Mouse (Mus musculus) retina, adult 2 months (tissue): ENCODE measurements around the gene Pwp2.

Experiments
- DNase-seq: peaks from one replicate; pipeline ENCODE4 v3.0.0-alpha.2; 2012; ENCODE audit warnings: low read depth, low spot score

Gene Pwp2

DNA sequence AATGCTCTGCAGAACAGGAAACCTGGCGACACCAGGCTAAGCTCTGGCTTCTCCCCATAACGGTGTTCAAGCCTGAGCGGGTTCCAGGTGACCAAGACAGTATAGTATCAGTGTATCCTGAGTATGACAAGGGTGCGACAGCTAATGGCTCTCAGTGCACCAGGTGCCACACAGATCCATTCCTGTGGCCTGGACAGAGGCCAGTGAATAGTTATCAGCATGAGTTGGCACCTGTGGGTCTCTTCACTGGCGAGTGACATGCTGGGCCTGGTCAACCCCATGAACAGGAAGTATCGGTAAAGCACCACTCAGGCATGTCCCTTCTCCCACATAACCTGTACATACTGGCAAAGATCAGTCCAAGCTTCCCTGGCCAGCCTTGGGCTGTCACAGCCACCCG lies 13.9 kb downstream of the Pwp2 start:
- DNase-seq, result no peak

DNA sequence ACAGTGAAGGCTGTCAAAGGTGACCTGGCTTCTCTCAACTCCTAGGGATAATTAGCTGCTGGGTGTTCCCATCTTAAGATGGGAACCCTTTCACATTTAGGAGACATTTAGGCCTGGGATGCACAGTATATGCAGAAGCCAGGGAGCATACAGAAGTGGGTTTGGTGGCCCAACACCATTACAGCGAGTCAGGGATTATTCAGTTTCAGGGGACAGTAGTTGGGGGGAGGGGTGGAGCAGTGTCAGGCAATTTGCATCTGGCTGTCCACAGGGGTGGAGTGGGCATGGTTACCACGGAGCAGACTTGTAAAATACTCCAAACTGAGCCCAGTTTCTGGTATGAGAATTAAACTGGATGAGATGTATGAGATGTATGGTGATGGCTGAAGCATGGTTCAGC lies 14.5 kb downstream of the Pwp2 start:
- DNase-seq, result no peak

DNA sequence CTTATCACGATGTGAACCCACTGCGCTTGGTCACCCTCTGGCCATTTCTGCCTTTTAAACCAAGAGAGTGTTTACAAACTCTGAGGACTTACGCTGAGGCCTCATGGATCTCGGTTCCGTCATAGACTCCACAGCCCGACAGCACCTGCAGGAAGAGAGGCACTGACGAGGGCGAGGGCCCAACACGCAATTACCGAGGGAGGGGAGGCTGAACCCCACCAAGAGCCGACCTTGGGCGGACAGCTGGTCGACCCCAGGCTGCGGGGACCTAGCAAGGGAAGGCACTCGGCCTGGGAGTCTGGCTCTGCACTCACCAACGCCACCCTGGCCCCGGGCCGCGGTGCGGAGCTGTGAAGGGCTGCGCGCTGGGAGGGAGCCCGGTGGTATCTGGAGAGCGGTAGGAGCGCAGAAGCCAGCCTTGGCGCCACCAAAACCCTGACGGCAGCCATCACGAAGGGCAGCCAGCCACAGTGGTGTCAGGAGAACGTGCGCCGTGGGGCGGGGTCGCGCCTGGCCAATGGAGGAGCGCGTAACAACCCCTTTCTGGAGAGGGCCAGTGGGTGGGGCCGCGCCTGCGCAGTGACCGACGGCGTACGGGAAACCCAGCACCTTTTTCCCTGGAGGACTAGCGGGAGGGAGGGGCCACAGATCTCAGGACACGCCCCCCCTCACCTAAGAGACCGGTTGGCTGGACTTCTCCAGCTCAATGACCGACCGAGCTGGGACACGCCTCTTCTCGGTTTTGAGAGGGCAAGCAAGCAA lies 15.5 kb downstream of the Pwp2 start, which contains the start of gene D10Jhu81e:
Gene D10Jhu81e, minus strand, starts transcription at position 502 of the 762 bp plus-strand sequence.
- DNase-seq, result peak; percentile 95

DNA sequence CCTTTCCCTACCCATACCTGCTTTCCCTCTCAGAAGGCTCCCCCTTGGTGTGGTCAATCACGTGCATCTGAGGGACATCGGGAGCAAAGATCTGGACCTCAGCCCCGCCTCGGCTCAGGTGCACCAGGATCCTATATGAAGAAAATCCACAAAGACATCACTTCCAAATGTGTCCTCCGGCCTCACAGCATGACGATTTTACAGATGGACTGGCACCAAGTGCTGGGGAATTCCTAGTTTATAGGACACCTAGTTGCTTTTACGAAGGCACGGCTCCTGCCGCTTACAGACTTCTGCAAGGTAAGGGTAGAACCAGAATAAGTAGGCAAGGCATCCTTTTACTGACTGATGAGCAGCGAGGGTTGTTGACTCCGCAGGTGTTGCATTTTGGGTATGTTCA lies 16.2 kb downstream of the Pwp2 start:
- no peak for DNase-seq

DNA sequence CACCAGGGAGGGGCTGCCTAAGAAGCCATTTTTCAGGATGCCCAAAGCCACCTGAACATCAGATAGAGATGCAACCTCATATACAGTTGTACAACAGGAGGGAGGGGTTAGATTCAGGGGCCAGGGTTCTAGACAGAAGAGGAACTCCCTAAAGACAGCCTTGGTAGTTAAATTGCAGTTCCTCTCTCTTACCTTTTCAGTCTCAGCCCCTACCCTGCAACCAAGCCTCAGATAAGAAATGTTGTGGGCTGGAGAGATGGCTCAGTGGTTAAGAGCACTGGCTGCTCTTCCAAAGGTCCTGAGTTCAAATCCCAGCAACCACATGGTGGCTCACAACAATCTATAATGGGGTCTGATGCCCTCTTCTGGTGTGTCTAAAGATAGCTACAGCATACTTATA lies 17.2 kb downstream of the Pwp2 start:
- DNase-seq, result no peak

DNA sequence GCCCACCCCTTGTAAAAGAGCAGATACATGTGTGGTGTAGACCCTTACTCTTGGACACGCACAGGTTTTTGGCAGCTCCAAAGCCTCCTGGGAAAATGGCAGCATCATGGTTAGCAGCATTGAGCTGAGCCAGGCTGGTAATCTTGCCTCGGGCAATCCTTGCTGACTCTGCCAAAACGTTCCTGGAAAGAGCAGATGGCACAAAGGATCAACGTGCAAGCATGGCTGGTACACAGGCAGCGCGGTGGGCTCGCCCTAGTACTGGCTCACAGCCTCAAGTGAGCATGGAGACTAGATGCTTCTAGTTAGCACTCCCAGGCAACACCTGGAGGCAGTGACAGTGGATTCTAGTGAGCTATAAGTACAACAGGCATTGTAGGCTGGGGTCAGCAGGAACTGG lies 17.6 kb downstream of the Pwp2 start:
- no peak for DNase-seq

DNA sequence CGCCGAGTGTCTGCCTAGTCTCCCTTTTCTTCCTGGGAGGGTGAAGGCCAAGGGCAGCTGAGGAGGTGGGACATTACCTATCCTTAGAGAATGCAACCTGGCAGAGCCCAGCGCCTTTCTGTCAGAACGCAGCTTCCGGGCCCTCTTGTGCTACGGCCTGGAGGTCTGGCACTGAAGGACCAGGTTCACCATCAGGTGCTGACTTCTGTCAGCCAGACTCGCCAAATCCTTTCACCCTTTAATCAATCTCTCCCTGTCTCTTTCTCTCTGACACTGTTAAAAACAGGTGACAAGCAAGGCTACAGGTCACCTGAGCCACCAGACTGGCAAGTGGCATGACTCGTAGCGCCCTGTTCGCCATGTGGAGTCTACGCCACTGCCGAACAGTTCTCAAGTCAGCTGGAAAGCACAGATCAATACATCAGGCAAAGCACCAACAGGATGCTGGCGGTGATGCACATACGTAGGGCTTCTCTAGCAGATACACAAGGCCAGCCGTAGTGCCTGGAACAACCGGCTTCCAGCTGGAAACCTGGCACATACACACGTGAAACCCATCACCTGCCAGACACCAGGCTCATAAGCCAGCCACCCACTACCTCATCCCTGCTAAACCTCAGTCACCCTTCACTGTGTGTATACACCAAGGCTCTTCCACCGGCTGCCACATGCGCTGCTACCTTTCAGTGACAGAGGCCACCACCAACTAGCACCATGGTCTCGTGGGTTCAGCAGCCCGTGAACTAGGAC lies 19.5 kb downstream of the Pwp2 start:
- no peak for DNase-seq

DNA sequence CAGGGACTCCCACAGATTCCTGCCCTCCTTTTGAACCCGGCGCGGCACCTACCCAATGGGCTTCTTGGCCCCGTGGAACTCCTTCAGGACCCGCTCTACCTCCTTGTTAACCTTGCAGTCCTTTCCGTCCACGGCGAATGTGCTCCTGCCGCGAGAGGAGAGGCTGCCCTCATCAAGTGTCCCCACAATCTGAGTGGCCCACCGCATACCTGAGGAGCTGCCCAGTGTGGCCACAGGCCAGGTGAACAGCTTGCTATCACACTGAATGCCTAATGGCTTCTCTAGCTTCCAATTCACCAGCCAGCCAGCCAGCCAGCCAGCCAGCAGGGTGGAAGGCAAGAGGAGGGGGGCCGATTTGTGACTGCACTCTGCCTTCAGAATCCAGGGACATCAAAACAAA lies 20.2 kb downstream of the Pwp2 start:
- DNase-seq, result no peak

DNA sequence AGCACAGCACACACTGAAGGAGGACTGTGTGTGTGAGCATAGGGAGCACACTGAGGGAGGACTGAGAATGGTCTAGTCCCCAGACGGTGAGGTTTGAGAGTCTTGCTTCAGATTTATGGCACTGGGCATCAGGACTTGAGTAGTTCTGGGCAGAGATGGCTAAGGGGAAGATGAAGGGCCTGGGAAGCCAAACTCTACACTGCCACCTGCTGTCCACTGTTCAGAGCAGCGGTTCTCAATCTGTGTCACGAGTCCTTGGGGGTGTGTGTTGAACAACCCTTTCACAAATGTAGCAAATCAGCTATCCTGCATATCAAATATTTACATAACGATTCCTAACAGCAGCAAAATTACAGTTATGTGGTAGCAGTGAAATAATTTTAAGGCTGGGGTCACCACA lies 21.0 kb downstream of the Pwp2 start:
- DNase-seq, result peak; percentile 53

DNA sequence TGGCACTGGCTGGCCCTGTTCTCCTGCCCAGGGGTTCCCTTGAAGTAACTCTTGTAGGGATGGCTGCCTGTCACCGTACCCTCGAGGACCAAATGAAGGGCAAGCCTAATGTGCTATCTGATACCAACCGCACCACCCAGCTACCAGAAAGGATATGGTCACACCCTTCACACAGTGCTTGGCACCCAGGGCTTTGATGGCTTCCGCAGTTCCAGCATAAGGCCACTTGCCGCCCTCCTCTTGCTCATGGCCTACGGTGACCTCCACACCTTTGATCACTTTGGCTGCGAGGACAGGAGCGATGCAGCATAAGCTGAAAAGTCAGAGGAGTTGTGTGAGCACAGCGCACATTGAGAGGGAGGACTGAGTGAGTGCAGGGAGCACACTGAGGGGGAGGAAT lies 21.7 kb downstream of the Pwp2 start:
- no peak for DNase-seq

DNA sequence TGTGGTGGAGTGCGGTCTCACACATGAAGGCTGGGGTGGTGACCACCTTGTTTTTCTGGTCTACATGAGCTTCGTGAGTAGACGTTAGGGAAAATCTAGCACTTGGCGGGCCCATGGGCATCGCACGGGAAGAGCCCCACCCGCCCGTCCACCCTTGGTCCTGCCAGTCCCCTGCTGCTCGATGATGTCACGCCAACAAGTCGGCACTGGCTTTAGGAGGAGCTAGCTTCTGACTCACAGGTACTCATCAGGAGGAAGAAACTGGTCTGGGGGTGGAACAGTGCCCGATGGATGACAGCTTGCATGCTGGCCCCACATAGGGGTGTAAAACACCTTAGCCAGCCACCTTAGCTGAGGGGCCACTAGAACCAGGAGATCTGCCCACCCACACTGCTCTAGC lies 22.3 kb downstream of the Pwp2 start:
- no peak for DNase-seq

DNA sequence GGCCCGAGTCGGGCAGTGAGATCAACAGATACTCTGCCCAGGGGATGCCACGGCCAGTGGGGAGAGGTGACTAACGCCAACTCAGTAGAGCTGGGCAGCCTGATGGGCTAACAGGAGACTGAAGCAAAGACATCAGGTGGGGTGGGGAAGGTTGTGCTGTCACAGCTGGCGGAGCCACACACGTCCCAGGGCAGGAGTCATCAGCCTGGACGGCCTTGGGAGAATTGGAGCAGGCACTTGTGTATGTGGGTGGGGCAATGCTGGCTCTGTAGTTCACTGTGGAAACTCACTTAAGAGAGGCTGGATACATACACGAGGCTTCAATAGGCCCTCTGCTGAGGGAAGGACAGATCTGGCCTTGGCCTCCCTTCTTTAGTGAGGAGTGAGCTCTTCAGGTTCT lies 23.9 kb downstream of the Pwp2 start:
- DNase-seq, result no peak

DNA sequence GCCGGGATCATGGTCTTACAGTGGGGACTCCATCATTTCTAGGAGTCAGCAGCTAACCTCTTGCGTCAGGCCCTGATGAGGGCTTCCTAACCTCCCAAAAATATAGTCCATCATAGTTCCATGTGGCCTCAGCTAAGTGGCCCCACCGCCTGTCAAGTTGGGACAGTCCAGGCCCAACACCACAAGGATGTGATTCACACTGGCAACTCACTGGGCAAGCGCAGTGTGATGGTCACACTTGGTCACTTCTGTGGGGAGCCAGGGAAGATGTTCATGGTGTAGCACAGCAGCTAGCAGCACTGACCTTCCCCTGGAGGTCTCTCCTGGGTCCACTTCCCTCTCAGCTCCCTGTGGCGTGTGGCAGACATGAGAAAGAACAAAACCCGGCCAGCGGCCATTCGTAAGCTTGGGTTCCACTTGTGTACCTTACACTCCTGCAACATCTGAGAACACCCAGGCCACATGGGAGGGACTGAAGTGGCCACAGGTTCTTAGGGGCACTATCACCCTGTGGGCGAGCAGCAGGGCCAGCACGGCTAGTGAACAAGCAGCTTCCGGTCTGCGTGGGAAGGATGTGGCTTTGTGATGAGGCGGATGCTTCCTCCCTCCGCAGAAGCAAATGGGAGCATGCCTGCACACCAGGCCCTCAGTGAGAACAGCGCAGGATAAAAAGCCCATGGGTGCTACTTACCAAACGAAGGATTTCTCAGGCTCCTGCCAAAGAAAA lies 24.4 kb downstream of the Pwp2 start:
- DNase-seq, result no peak

DNA sequence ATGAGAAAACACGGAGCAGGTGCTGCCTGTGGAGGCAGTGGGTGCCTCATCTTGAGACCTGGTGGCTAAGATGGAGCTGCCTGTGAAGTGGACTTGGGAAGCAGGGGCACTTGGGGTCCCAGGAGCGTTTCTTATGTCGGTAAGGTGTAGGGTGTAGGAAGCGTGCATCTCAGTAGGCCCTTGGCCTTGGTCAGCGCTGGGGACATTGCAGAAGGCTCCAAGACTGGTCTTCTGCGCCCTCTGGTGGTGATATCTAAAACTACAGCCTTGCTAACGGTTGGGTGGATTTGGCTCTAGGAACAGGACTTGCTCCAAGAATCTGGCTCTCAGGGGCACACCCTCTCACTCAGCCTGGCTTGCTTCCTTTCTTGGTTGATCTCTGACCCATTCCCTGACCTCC lies 25.0 kb downstream of the Pwp2 start:
- DNase-seq, result peak; percentile 64

DNA sequence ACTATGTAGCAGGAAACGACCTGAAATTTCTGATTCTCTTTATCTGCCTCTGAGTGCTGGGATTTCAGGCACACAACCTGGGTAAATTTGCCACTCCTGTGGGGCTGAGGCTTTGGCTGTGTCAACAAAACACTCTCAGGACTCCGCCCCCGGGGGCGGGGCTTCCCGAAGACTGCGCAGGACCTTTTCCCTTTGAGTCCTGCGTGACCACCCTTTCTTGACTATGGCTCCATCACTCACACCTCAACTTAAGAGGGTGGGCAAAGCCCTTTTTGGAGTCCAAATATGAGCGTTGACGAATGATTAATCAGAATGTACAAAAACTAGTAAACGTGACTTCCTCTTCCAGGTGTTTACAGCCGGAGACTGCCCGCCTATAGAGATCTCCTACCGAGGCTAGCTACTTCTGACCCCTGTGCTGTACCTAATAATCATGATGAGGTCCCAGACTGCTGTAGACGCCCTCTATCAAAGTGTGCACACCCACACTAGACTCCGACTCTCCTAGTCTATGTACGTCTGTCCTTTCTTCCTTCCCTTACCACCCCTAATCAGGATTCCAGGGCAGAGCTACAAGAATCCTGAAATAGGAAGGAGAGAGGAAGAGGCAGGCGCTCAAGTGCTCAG lies 25.6 kb downstream of the Pwp2 start:
- no peak for DNase-seq

DNA sequence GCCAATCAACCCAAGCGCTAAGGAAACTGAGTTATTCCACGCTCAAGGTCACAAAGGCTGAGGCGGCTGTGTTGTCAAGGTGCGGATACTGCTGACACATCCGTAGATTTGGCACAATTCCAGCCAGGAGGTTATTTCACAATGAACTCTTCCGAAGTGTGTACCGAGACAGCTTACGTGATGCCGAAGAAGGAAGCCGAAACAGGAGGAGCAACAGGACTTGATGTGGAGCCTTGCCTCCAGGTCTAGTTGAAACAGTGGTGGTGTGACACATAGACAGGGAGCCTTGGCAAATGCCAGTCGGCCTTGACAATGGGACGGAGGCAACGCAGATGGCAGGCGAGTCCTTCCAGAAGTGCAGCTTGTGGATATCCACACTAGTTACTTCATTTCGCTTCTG lies 26.9 kb downstream of the Pwp2 start:
- no peak for DNase-seq

DNA sequence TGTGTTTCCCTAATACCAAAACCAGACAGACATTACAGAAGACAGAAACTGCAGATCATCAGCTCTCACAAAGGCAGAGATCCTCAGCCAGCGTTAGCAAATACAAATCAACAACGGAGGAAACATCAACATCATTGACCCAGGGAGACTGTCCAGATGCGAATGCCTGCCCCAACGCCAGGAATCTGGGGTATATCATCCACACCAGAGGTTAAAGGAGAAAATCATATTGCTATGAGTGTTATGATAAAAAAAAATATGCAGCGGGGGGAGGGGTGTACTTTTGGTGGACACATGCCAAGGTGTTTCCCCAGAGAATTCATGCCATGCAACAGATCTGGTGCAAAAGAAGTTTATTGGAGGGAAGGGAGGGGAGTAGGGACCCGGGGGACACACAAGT lies 28.0 kb downstream of the Pwp2 start:
- DNase-seq, result no peak

DNA sequence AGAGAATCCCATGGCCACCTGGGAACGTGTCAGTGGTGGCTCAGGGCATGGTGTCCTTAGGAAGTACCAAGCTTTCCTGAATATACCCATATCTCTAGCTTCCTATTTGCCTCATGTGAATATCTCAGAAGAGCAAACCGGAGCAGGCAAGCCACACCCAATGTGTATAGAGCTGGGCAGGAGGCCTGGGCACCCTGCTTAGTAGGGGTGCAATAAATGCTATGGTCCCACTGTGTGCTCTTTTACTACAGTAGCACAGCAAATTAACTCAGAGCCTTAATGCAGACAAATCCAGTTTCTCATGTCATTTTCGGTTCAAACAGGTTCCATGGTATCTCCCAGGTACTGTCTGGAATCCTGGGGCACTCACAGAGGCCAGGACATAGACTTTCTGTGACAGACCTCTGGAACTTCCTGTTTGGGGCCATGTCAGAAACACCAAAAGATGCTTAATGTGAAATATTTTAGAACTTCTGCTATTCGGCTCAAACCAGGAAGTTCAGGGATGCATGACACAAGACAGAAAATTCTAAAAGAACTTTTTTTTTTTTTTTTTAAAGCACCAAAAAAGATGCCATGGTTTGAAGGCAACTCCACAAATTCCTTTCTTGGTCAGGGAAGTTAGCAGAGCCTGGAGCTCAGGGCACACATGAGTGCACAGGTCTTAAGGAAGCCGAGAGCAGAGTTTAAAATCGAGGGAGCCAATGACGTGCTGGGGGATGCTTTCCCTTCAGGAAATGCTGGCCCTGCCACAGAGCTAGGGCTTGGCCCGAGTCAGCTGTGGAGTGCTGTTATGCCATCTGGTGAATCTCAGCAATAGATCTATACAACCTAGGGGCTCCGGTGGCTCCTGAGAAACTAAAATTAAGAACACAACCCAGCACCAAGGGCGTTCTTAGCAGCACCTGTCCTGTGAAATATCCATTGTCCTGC lies 35.8 kb downstream of the Pwp2 start:
- DNase-seq, result no peak

DNA sequence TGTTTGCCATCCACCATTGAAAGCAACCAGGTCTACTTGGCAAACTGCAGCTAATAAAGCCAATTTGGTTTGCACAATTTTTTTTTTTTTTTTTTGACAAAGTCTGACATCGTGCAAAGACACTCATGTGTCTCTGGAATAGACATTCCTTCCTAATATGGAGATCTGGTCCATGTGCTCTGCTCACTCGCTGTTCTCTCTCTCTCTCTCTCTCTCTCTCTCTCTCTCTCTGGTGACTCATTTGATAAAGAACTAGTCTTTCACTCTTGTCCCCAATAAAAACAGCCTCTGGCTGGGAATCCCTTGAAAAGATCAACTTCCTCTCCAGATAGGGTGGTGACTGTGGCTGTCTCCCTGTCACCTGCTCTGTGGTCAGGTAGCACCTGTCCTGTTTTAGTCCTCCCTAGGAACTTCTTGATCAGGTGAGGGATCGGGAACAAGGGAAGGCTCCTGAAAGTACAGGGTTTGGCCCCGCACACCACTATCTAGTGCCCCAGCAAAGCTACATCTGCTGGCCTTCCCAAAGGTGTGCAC lies 37.0 kb downstream of the Pwp2 start:
- no peak for DNase-seq

DNA sequence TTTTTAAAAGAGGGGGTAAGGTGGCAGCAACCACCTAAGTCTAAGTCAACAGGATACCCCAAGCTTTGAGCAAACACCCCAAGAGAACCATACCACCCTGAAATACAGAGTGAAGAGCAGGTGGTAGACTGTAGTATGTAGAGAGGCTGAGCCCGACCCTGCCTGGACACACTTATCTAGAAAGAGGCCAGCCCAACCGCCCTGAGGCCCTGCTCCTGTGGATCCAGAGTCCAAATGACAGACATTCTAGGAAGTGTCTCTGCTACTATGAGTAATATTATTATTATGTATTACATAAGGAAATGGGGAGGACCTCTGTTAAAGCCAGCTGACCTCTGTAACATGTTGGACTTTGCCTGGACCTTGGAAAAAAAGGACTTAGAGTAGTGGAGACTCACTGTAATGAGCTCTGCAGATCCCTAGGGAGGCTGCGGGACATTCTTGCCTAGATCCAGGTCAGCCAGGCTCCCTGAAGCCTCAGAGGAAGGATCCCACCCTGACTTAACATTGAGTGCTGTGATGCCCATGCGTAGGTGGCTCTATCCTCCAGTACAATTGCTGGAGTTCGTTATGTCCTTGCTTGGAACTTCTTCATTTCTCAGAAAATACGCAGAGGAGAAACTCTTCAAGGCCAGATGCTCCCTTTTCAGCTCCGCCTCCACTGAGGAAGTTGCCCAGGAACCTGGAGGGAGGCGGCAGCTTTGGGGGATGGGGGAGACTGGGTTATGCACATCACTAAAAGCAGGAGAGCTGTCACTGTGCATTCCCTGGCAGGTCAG lies 41.0 kb downstream of the Pwp2 start:
- no peak for DNase-seq
